Mouse (Mus musculus): ENCODE results near the gene Foxb1. TPM values are rescaled to one million over a fixed set of nuclear protein-coding genes. Genes with fewer than 3 reads are reported as not detected.

The Foxb1 gene
- total and polyA plus RNA-seq, 3 experiments: not detected

- H3K4me3 ChIP-seq (ENCODE audit: low read depth, low read length): no peak overlapping the region
- H3K9me3 ChIP-seq (replicated peaks): no peaks in the 10 kb centered on the region
- ATAC-seq (ENCODE audit: extremely low read depth, insufficient number of reproducible peaks, low FRiP score, poor library complexity, severe bottlenecking) (no peak), DNase-seq (ENCODE audit: low spot score) (no peak)
- H3K36me3 ChIP-seq (replicated peaks): no peaks in the 10 kb centered on the region
- TF ChIP-seq CTCF (IDR thresholded peaks at IDR 0.05; ENCODE audit: low read depth, low read length) (no peak), GATA1 (IDR thresholded peaks at IDR 0.05; ENCODE audit: borderline replicate concordance, low read length) (no peak), POLR2AphosphoS5 (IDR thresholded peaks at IDR 0.05; ENCODE audit: insufficient replicate concordance, low read depth, low read length) (no peak), GATA2 (IDR thresholded peaks at IDR 0.05; ENCODE audit: borderline replicate concordance, low read depth, low read length) (no peak), TAL1 (conservative IDR thresholded peaks at IDR 0.05; ENCODE audit: low read depth, low read length) (no peak)
- no peaks in the 10 kb centered on the region for H3K4me1 ChIP-seq (ENCODE audit: insufficient read depth, low read depth, low read length)
- peaks cover 16% of the 10 kb centered on the region for H3K27me3 ChIP-seq (ENCODE audit: insufficient read depth, low read length)
Observed at GRCm38 (mm10) chr9:69754291-69754690, 6.4 kb downstream of the Foxb1 start.

- DNase-seq (ENCODE audit: low spot score) (no peak), ATAC-seq (ENCODE audit: extremely low read depth, insufficient number of reproducible peaks, low FRiP score, poor library complexity, severe bottlenecking) (no peak)
- Histone ChIP-seq H3K36me3 (replicated peaks) (no peaks in the 10 kb centered on the region), H3K27me3 (ENCODE audit: insufficient read depth, low read length) (no peaks in the 10 kb centered on the region), H3K4me1 (ENCODE audit: insufficient read depth, low read depth, low read length) (no peaks in the 10 kb centered on the region), H3K4me3 (ENCODE audit: low read depth, low read length) (no peak overlapping the region), H3K9me3 (replicated peaks) (no peaks in the 10 kb centered on the region)
- TF ChIP-seq CTCF (IDR thresholded peaks at IDR 0.05; ENCODE audit: low read depth, low read length) (no peak), TAL1 (conservative IDR thresholded peaks at IDR 0.05; ENCODE audit: low read depth, low read length) (no peak), GATA1 (IDR thresholded peaks at IDR 0.05; ENCODE audit: borderline replicate concordance, low read length) (no peak), POLR2AphosphoS5 (IDR thresholded peaks at IDR 0.05; ENCODE audit: insufficient replicate concordance, low read depth, low read length) (no peak)
Observed at GRCm38 (mm10) chr9:69747971-69748370, 12.8 kb downstream of the Foxb1 start.

- DNase-seq (ENCODE audit: low spot score): no peak
- no peak overlapping the region for H3K4me3 ChIP-seq (ENCODE audit: low read depth, low read length)
- H3K36me3 ChIP-seq (replicated peaks): no peaks in the 10 kb centered on the region
- TF ChIP-seq POLR2AphosphoS5 (IDR thresholded peaks at IDR 0.05; ENCODE audit: insufficient replicate concordance, low read depth, low read length): no peak
- TF ChIP-seq TAL1 (conservative IDR thresholded peaks at IDR 0.05; ENCODE audit: low read depth, low read length): no peak
- no peak for TF ChIP-seq GATA2 (IDR thresholded peaks at IDR 0.05; ENCODE audit: borderline replicate concordance, low read depth, low read length)
- no peak for TF ChIP-seq CTCF (IDR thresholded peaks at IDR 0.05; ENCODE audit: low read depth, low read length)
- ATAC-seq (ENCODE audit: extremely low read depth, insufficient number of reproducible peaks, low FRiP score, poor library complexity, severe bottlenecking): no peak
- no peaks in the 10 kb centered on the region for H3K27me3 ChIP-seq (ENCODE audit: insufficient read depth, low read length)
- no peaks in the 10 kb centered on the region for H3K9me3 ChIP-seq (replicated peaks)
- H3K4me1 ChIP-seq (ENCODE audit: insufficient read depth, low read depth, low read length): no peaks in the 10 kb centered on the region
Observed at GRCm38 (mm10) chr9:69728736-69729135, 32.0 kb downstream of the Foxb1 start.

GRCm38 (mm10) chr9:69718431-69718830, 42.3 kb downstream of the Foxb1 start:
- H3K4me1 ChIP-seq (ENCODE audit: insufficient read depth, low read depth, low read length): no peaks in the 10 kb centered on the region
- H3K9me3 ChIP-seq (replicated peaks): no peaks in the 10 kb centered on the region
- H3K4me3 ChIP-seq (ENCODE audit: low read depth, low read length): no peak overlapping the region
- TF ChIP-seq GATA1 (IDR thresholded peaks at IDR 0.05; ENCODE audit: borderline replicate concordance, low read length): no peak
- TF ChIP-seq TAL1 (conservative IDR thresholded peaks at IDR 0.05; ENCODE audit: low read depth, low read length): no peak
- TF ChIP-seq CTCF (IDR thresholded peaks at IDR 0.05; ENCODE audit: low read depth, low read length): no peak
- TF ChIP-seq GATA2 (IDR thresholded peaks at IDR 0.05; ENCODE audit: borderline replicate concordance, low read depth, low read length): no peak
- H3K27me3 ChIP-seq (ENCODE audit: insufficient read depth, low read length): 0 out of 2 replicates have a peak, but pooled peaks cover 2% of the 10 kb centered on the region
- H3K36me3 ChIP-seq (replicated peaks): no peaks in the 10 kb centered on the region
- DNase-seq (ENCODE audit: low spot score) (no peak), ATAC-seq (ENCODE audit: extremely low read depth, insufficient number of reproducible peaks, low FRiP score, poor library complexity, severe bottlenecking) (no peak)

- Histone ChIP-seq H3K36me3 (replicated peaks) (no peaks in the 10 kb centered on the region), H3K9me3 (replicated peaks) (no peaks in the 10 kb centered on the region), H3K27me3 (ENCODE audit: insufficient read depth, low read length) (0 out of 2 replicates have a peak, but pooled peaks cover 2% of the 10 kb centered on the region), H3K4me3 (ENCODE audit: low read depth, low read length) (no peak overlapping the region), H3K4me1 (ENCODE audit: insufficient read depth, low read depth, low read length) (no peaks in the 10 kb centered on the region)
- TF ChIP-seq TAL1 (conservative IDR thresholded peaks at IDR 0.05; ENCODE audit: low read depth, low read length) (no peak), POLR2AphosphoS5 (IDR thresholded peaks at IDR 0.05; ENCODE audit: insufficient replicate concordance, low read depth, low read length) (no peak), GATA2 (IDR thresholded peaks at IDR 0.05; ENCODE audit: borderline replicate concordance, low read depth, low read length) (no peak), GATA1 (IDR thresholded peaks at IDR 0.05; ENCODE audit: borderline replicate concordance, low read length) (no peak), CTCF (IDR thresholded peaks at IDR 0.05; ENCODE audit: low read depth, low read length) (no peak)
- no peak for ATAC-seq (ENCODE audit: extremely low read depth, insufficient number of reproducible peaks, low FRiP score, poor library complexity, severe bottlenecking)
- DNase-seq (ENCODE audit: low spot score): no peak
Observed at GRCm38 (mm10) chr9:69716364-69716763, 44.4 kb downstream of the Foxb1 start.

- TF ChIP-seq GATA2 (IDR thresholded peaks at IDR 0.05; ENCODE audit: borderline replicate concordance, low read depth, low read length) (no peak), POLR2AphosphoS5 (IDR thresholded peaks at IDR 0.05; ENCODE audit: insufficient replicate concordance, low read depth, low read length) (no peak), GATA1 (IDR thresholded peaks at IDR 0.05; ENCODE audit: borderline replicate concordance, low read length) (no peak), CTCF (IDR thresholded peaks at IDR 0.05; ENCODE audit: low read depth, low read length) (no peak), TAL1 (conservative IDR thresholded peaks at IDR 0.05; ENCODE audit: low read depth, low read length) (no peak)
- H3K27me3 ChIP-seq (ENCODE audit: insufficient read depth, low read length): 0 out of 2 replicates have a peak, but pooled peaks cover 2% of the 10 kb centered on the region
- no peaks in the 10 kb centered on the region for H3K36me3 ChIP-seq (replicated peaks)
- H3K9me3 ChIP-seq (replicated peaks): no peaks in the 10 kb centered on the region
- ATAC-seq (ENCODE audit: extremely low read depth, insufficient number of reproducible peaks, low FRiP score, poor library complexity, severe bottlenecking) (no peak), DNase-seq (ENCODE audit: low spot score) (no peak)
- H3K4me1 ChIP-seq (ENCODE audit: insufficient read depth, low read depth, low read length): no peaks in the 10 kb centered on the region
- H3K4me3 ChIP-seq (ENCODE audit: low read depth, low read length): no peak overlapping the region
Observed at GRCm38 (mm10) chr9:69715445-69715844, 45.3 kb downstream of the Foxb1 start.

Measured in G1E (cell line).